Mouse (Mus musculus) E14TG2a.4 (cell line): Measurements from ENCODE around the gene Tssk2.

Experiments used
- CTCF ChIP-seq: conservative IDR thresholded peaks from 2 replicates; pipeline ENCODE4 v1.5.1; 2014; ENCODE audit warnings: low read length
- NANOG ChIP-seq: IDR thresholded peaks from 2 replicates; pipeline ENCODE4 v1.6.1; 2014; ENCODE audit warnings: borderline replicate concordance, low read length, mixed read lengths

- TF ChIP-seq CTCF = no peak
- no peak for TF ChIP-seq NANOG
Measured at GRCm38 (mm10) chr16:17949421-17949877, 51.0 kb downstream of the Tssk2 start.
